Mouse (Mus musculus) right cerebral cortex, adult 18-20 months (tissue): Measurements from ENCODE around the gene Synrg.
A peak's percentile ranks its signal among the peaks of the same experiment; 100 is the strongest.

ENCODE experiments used
- DNase-seq: peaks from one replicate; pipeline ENCODE4 v3.0.0; 2022; ENCODE audit warnings: mixed read lengths

Gene Synrg

GRCm38 (mm10) chr11:84042808-84043762 lies 78.9 kb downstream of the Synrg start:
- DNase-seq: peak; percentile 71

DNA sequence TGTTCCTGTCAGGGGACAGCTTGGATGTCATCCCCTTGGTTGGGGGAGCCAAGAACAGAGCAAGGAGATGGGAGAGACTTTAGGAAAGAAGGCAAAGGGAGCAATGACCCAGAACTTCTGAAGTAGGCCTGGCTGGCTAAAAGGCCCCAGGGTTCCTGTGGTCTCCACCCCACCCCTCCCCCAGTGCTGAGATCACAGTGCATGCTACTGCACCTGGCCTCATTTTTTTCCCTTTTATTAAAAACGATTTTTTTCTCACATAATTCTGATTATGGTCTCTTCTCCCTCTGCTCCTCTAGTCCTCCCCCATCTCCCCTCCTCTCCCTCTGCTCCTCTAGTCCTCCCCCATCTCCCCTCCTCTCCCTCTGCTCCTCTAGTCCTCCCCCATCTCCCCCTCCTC lies 80.8 kb downstream of the Synrg start:
- no peak for DNase-seq

- DNase-seq: no peak
Observed at GRCm38 (mm10) chr11:84047270-84047669, 83.0 kb downstream of the Synrg start.

DNA sequence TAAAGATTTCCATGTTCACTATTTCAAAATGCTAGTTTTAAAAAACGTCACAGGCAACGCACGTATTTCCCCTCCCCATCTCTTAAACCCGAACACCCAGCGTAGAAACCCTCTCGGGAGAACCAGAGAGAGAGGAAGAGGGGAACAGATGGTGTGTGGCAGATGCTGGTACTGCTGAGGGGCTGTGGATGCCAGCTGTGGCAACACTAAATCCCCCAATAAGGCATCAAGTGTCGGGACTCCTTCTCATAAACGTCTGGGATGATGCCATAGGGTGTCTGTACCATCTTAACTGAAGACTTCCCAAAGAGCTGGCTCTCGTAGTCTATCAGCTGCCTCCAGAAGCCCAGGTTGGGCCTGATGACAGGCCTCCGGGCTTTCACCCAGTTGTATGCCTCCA lies 84.2 kb downstream of the Synrg start:
- DNase-seq: no peak

- no peak for DNase-seq
Observed at GRCm38 (mm10) chr11:84053055-84053454, 88.8 kb downstream of the Synrg start.

DNA sequence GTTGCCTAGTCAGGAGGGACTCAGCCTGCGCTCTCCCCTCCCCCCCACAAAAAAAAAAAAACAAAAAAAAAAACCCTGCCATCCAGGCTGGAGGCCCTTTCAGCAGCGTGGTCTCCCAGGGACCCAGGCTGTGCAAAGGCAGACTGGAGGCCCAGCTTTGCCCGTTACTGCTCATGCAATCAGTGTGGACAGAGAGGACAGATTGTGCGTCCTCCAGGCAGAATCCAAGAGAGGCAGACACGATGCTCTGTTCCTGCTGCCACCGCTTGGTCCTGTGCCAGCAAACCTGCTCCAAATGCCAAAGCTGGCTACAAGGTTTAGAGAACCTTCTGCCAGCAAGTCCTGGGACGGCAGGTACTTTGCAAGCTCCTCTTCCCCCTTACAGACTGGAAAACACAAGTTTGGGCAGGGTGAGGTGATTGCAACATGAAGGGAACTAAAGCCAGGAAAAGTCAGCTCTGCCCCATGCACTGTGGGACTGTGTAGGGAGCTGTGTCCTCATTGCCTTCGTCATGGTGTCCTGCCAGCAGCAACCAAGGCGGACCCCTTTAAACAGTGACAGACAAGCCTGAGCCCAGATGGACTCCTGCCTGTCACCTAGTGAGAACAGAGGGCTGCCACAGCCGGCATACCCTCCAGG lies 89.4 kb downstream of the Synrg start:
- DNase-seq: peak; percentile 67

DNA sequence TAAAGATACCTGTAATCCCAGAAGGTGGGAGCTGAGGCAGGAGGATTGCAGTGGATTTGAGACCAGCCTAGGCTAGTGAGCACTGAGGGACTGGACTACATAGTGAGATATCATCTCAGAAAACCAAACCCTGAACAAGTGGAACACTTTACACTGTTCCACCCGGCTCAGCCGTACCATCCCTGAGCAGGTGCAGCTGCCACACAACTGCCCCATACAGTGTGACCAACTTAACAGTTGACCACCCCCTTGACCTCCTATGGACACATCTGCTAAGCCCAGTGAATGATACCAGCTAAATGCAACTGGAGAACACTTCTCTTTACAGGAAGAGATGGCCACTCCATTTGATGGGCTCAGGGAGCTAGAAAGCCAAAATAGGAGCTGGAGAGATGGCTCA lies 93.2 kb downstream of the Synrg start:
- DNase-seq: no peak

- no peak for DNase-seq
Observed at GRCm38 (mm10) chr11:84059784-84060183, 95.6 kb downstream of the Synrg start.

GRCm38 (mm10) chr11:84060635-84061034 lies 96.4 kb downstream of the Synrg start:
- no peak for DNase-seq

- no peak for DNase-seq
Observed at GRCm38 (mm10) chr11:84061881-84062280, 97.7 kb downstream of the Synrg start.

- DNase-seq: no peak
Observed at GRCm38 (mm10) chr11:84062805-84063204, 98.6 kb downstream of the Synrg start.

- no peak for DNase-seq
Observed at GRCm38 (mm10) chr11:84063631-84064209, 99.5 kb downstream of the Synrg start.

DNA sequence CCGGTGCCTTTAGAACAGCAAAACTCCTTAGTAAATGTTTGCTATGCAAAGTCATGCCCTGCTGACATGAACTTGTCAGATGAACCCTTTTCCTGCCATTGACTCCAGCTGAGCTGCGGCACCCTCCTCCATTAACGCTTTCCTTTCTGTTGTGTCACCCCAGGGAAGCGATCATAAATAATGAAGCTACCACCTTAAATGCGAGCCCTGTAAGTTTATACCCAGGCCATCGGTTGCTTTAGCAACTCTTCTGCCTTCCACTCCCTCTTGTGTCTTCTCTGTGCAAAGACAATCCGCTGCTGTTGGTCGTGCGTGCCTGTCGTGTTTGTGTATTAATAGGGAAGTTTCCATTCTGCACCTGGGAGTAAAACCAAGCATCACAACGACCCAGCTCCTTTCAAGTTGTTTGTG lies 101.8 kb downstream of the Synrg start:
- DNase-seq: no peak

- DNase-seq: peak; percentile 89
Observed at GRCm38 (mm10) chr11:84066927-84067645, 102.9 kb downstream of the Synrg start.

- no peak for DNase-seq
Observed at GRCm38 (mm10) chr11:84067720-84068190, 103.5 kb downstream of the Synrg start.

DNA sequence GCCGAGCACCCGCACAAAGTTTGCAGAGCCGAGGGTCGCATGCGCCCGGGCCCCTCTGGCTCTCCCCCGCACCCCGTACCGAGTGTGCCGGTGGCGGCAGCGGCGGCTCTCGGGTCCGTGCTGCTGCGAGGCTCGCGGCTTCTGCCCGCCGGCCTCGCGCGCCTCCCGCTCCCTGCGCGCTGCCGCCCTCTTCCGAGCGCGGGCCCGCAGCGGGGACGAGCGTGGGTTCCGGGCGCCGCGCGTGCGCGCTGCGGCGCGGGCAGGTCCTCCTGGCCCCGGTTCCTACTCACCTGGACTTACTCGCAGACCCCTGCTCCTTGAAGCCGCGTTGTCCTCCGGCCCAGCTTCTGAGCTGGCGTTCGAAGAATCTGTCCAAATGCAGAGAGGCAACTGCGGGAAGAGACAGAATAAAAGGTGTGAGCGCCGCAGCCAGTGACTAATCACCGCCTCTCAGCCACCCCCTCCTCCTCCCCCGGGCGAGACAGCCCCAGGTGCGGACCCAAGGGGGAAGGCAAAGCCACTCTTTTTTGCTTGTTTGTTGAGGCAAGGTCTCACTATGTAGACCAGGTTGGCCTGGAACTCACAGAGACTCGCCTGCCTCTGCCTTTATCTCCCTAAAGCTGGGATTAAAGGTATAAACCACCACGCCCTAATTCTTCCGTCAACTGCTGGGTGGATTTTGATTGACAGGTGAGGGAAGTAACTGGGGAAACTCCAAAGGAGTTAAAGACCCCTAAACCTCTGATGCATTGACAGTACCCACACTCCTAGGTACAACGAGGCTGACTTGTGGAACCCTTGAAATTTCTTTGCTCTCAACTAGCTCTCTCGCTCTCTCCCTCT lies 104.2 kb downstream of the Synrg start:
- DNase-seq: peak; percentile 72

DNA sequence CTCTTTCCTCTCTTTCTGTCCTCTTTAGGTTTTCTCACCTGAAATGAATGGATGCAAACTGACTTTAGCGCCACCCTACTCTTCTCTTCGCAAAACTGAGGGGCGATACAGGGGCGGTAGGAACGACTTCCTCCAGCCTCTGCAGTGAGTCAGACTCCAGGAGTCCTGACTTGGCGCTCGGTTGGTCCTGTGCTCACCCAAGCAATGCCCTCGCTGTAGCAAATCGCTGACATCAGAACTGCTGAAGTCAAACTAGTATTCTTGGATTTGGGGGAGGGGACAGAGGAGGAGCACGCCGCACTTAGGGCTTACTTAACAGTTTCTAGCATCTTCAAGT lies 104.8 kb downstream of the Synrg start, which contains the start of gene Dusp14:
Gene Dusp14, minus strand, starts transcription at position 228 of the 337 bp plus-strand sequence.
- peak; percentile 55 for DNase-seq

DNA sequence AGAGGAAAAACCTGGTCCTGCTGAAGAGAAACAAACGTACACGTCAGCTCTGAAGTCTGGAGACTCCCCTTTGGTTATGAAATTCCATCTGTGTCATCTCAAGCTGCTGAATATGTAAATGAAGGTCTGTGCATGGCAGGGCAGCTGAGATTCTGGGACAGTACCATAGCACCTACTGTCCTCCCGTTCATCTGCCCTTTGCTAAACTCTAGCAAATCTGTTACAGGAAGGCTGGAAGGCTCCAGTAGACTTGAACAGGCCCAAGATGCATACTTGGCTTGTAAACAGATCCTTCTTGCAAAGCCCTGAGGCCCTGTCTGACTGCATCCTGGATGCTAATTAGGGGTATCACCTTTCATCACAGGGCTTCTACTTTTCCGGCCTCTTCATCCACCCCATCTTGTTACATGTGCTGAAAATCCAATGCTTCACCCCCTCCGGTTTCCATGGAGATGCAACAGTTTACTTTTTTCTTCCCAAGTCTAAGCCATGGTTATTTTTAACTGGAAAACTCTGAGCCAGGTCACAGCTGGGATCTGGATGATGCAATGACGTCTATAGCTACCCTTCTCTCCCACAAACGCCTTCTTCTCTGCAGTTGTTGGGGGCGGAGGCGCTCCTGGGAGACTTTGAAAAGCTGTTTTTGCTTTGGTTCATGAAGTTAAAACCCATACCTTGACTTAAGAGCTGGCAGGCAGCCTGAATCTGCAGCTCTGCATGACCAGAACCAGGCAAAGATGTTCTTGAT lies 108.8 kb downstream of the Synrg start:
- DNase-seq: peak; percentile 84

DNA sequence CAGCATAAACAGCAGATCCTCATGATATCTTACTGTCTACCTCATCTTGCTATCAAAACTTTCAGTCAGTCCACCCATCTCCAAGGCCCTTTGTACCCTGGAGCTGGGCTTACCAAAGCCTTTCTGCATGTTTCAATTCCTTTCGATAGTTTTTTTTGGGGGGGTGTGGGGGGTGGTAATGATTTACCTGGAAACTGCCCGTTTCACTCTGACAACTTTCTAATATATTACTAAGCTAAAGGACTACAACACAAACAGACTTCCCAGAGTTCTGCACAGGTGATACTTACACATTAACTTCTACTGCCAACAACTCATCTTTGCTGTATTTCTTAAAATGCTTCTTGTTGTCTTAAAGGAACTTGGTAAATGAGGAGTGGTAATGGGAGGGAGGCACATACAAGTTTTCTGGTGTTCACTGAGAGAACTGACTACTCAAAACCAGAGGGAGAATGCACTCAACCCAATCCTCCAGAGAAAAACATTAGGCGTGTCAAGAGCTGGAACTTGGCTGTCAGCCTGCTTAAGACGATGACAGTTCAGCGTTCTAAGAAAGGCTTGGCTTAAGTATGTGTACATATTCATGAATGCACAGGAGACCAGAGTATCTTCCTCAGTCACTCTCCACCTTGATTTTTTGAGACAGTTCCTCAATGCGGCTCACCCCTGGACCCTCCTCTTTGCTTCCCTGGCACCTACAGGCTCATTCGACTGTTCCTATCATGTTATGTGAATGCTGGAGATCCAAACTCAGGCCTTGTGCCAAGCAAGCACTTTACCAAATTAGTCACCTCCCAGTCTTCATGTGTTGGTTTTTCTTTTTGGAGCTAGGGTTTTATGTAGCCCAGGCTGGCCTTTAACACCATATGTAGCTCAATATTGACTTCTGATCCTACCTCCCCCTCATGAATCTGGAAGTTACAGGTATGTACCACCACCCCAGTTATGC lies 109.9 kb downstream of the Synrg start:
- DNase-seq: peak; percentile 61

GRCm38 (mm10) chr11:84077008-84077407 lies 112.8 kb downstream of the Synrg start:
- DNase-seq: no peak
